In the genomic region with DNA sequence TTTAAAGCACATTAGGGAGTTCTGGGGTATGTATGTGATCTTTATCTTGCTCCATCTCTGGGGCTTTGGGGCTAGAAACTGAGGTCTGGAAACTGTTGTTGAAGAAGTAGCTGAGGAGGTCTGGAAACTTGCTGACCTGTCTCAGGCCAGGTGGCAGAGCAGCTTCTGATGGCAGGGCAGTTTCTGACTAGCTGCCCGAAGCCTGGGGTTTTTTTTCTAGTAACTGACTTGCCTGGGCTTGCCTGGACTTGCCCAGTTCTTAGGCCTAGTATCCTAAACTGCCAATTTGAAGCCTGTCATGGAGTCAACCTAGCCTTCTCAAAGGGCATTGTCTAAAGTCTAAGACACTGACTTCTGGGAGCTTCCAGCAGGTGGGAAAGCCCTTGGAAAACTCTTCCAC, we compare ENCODE assay signal across 20 mouse cellular contexts.
"Had no signal": no experiment of that assay in that cellular context is flagged by ENCODE, and none has a peak within 500 bp of the region (broad histone marks: within the 10 kb centered on the region; RNA-seq: fewer than 3 reads in every experiment).

No protein-coding gene starts in this region.

- H3K4me3 ChIP-seq: limb, embryonic 12.5 days; limb, embryonic 15.5 days; midbrain, embryonic 12.5 days; myocyte; neural tube, embryonic 13.5 days; stomach, embryonic 15.5 days had no signal

- H3K4me2 ChIP-seq: limb, embryonic 12.5 days; limb, embryonic 15.5 days; liver, embryonic 11.5 days; lung, embryonic 14.5 days; midbrain, embryonic 12.5 days; neural tube, embryonic 13.5 days; stomach, embryonic 15.5 days had no signal

- DNase-seq: kidney, adult 8-10 months; kidney, postnatal 14 days; left cerebral cortex, postnatal 4 days; liver, postnatal 0 days; retina, postnatal 1 day; right cerebral cortex, postnatal 25 days; spleen, adult 18-20 months; thymus, adult 18-20 months had no signal

- H3K36me3 ChIP-seq: limb, embryonic 12.5 days; limb, embryonic 15.5 days; midbrain, embryonic 12.5 days; neural tube, embryonic 13.5 days; stomach, embryonic 15.5 days had no signal

- H3K9me3 ChIP-seq: limb, embryonic 12.5 days; limb, embryonic 15.5 days; midbrain, embryonic 12.5 days; neural tube, embryonic 13.5 days; stomach, embryonic 15.5 days had no signal

- H3K9ac ChIP-seq: limb, embryonic 12.5 days; limb, embryonic 15.5 days; liver, embryonic 14.5 days; liver, postnatal 0 days; lung, embryonic 14.5 days; midbrain, embryonic 12.5 days; neural tube, embryonic 13.5 days; stomach, embryonic 15.5 days had no signal

- H3K27me3 ChIP-seq: limb, embryonic 12.5 days; limb, embryonic 15.5 days; midbrain, embryonic 12.5 days; neural tube, embryonic 13.5 days; stomach, embryonic 15.5 days had no signal

- ATAC-seq: liver, postnatal 0 days; lung, postnatal 0 days; midbrain, embryonic 16.5 days had no signal

- H3K27ac ChIP-seq: limb, embryonic 12.5 days; limb, embryonic 15.5 days; liver, embryonic 14.5 days; macrophage; midbrain, embryonic 12.5 days; neural tube, embryonic 13.5 days; stomach, embryonic 15.5 days had no signal

- H3K4me1 ChIP-seq: limb, embryonic 12.5 days; midbrain, embryonic 12.5 days; neural tube, embryonic 13.5 days had no signal
